Mouse (Mus musculus) left cerebral cortex, postnatal 4 days (tissue): Measurements from ENCODE around the gene Dhrs1. TPM values are rescaled to one million over a fixed set of nuclear protein-coding genes. Genes with fewer than 3 reads are reported as not detected.

Source experiments
- total RNA-seq, 2 experiments: library from RNA; stranded (reverse); gene quantifications; 2 replicates each; pipeline ENCODE4 v1.2.3; 2021

Dhrs1 gene
- total RNA-seq, 2 experiments from 2014 or later: 63.2 to 75.1 TPM

Other genes with a start within 250 kb of the Dhrs1 start
- 10 to 100 TPM; 53.1 to 61.7 TPM for gene Cpne6, start 235.2 kb downstream of the Dhrs1 start, total RNA-seq
- gene Nrl, start 220.7 kb downstream of the Dhrs1 start, total RNA-seq: under 1 TPM; 0.20 to 0.42 TPM
- gene Pck2, start 205.4 kb downstream of the Dhrs1 start, total RNA-seq: 10 to 100 TPM; 13.6 to 14.3 TPM
- 10 to 100 TPM; 61.2 to 66.4 TPM for gene Dcaf11, start 185.7 kb downstream of the Dhrs1 start, total RNA-seq
- not detected for gene A730061H03Rik, start 185.3 kb downstream of the Dhrs1 start, total RNA-seq
- gene Fitm1, start 170.1 kb downstream of the Dhrs1 start, total RNA-seq: not detected
- gene Psme1, start 167.6 kb downstream of the Dhrs1 start, total RNA-seq: 100 to 1,000 TPM; 111 to 112 TPM
- 10 to 100 TPM; 27.8 to 36.4 TPM for gene Emc9, start 160.4 kb downstream of the Dhrs1 start, total RNA-seq
- gene Psme2, start 154.6 kb downstream of the Dhrs1 start, total RNA-seq: 100 to 1,000 TPM in 1 of 2 experiments, 10 to 100 TPM in 1; 98.8 to 106 TPM
- gene Rnf31, start 154.0 kb downstream of the Dhrs1 start, total RNA-seq: 10 to 100 TPM; 33.3 to 47.7 TPM
- 10 to 100 TPM; 11.5 to 15.7 TPM for gene Irf9, start 142.1 kb downstream of the Dhrs1 start, total RNA-seq
- 1 to 10 TPM; 2.6 to 3.8 TPM for gene Rec8, start 127.7 kb downstream of the Dhrs1 start, total RNA-seq
- gene Ipo4, start 109.7 kb downstream of the Dhrs1 start, total RNA-seq: 100 to 1,000 TPM; 161 to 176 TPM
- 1 to 10 TPM; 4.0 to 4.1 TPM for gene Gm49378, start 107.8 kb downstream of the Dhrs1 start, total RNA-seq
- gene Tm9sf1, start 101.9 kb downstream of the Dhrs1 start, total RNA-seq: 10 to 100 TPM; 35.3 to 41.1 TPM
- 1 to 10 TPM; 1.2 to 2.4 TPM for gene Tssk4, start 95.5 kb downstream of the Dhrs1 start, total RNA-seq
- 10 to 100 TPM; 44.6 to 44.7 TPM for gene Mdp1, start 85.2 kb downstream of the Dhrs1 start, total RNA-seq
- 10 to 100 TPM; 33.8 to 35.4 TPM for gene Gmpr2, start 73.7 kb downstream of the Dhrs1 start, total RNA-seq
- 100 to 1,000 TPM; 347 to 384 TPM for gene Nedd8, start 73.6 kb downstream of the Dhrs1 start, total RNA-seq
- 10 to 100 TPM; 11.8 to 15.6 TPM for gene Tinf2, start 63.9 kb downstream of the Dhrs1 start, total RNA-seq
- gene Tgm1, start 31.8 kb downstream of the Dhrs1 start, total RNA-seq: under 1 TPM in 1 of 2 experiments, not detected in 1; 0.32 TPM
- gene Rabggta, start 23.4 kb downstream of the Dhrs1 start, total RNA-seq: 10 to 100 TPM; 55.2 to 55.8 TPM
- gene Nop9, start within 50 bp of the Dhrs1 start, total RNA-seq: 10 to 100 TPM; 19.5 to 20.1 TPM
- under 1 TPM in 1 of 2 experiments, not detected in 1; 0.90 TPM for gene Cideb, start 12.8 kb upstream of the Dhrs1 start, total RNA-seq
- gene Ltb4r2, start 15.7 kb upstream of the Dhrs1 start, total RNA-seq: 1 to 10 TPM in 1 of 2 experiments, under 1 TPM in 1; 0.79 to 1.0 TPM
- 1 to 10 TPM; 1.0 to 1.4 TPM for gene Ltb4r1, start 20.3 kb upstream of the Dhrs1 start, total RNA-seq
- gene Adcy4, start 38.4 kb upstream of the Dhrs1 start, total RNA-seq: 1 to 10 TPM; 4.6 to 5.2 TPM
- gene Ripk3, start 43.2 kb upstream of the Dhrs1 start, total RNA-seq: 1 to 10 TPM; 1.4 to 1.8 TPM
- gene Nfatc4, start 77.5 kb upstream of the Dhrs1 start, total RNA-seq: 1 to 10 TPM; 8.2 TPM
- 10 to 100 TPM; 39.1 to 40.9 TPM for gene Nynrin, start 108.3 kb upstream of the Dhrs1 start, total RNA-seq
- under 1 TPM; 0.44 to 0.74 TPM for gene Cbln3, start 138.7 kb upstream of the Dhrs1 start, total RNA-seq
- gene Khnyn, start 139.3 kb upstream of the Dhrs1 start, total RNA-seq: 10 to 100 TPM; 12.5 to 13.4 TPM
- gene Sdr39u1, start 154.6 kb upstream of the Dhrs1 start, total RNA-seq: 10 to 100 TPM; 63.1 to 75.9 TPM
- 10 to 100 TPM in 1 of 2 experiments, 1 to 10 TPM in 1; 9.8 to 12.4 TPM for gene Cma1, start 199.0 kb upstream of the Dhrs1 start, total RNA-seq
- gene Cma2, start 205.3 kb upstream of the Dhrs1 start, total RNA-seq: not detected